Mouse (Mus musculus): ENCODE measurements at regions not wholly inside any gene's neighbourhood (a gene's known extent, or its start where the extent isn't known, plus 50 kb on each side); places are given as distances from the start of the nearest gene placed in this dataset.

DNA sequence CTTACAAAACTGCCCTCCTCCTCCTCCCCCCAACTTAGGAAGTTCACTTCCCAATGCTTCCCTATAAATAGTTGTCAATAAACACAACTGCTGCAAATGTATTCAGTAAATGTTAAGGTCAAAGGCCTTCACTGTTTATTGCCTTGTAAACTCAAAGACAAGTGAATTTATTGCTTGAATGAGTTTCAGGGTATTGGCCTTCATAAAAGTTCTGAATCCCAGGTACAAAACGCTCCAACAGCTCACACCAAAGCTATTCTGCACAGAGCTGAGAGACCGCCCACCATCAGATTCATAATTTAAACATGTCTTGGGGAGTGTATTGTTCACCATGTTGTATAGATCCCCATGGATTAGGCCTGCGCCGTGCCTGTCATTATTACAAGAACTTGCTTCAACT is 53.9 kb upstream of the Cdkn3 start:
- Histone ChIP-seq H3K4me3 (no peak overlapping the region), H3K79me2 (ENCODE audit: control insufficient read depth, insufficient read depth) (no peaks in the 10 kb centered on the region), H3K4me2 (ENCODE audit: low read depth) (no peak overlapping the region), H3ac (ENCODE audit: control insufficient read depth, insufficient read length) (no peak overlapping the region), H3K27me3 (ENCODE audit: control insufficient read depth, insufficient read depth, insufficient read length) (no peaks in the 10 kb centered on the region), H3K36me3 (ENCODE audit: control insufficient read depth, insufficient read depth) (no peaks in the 10 kb centered on the region)
- TF ChIP-seq MAX (IDR thresholded peaks at IDR 0.05; ENCODE audit: low read depth) (no peak), REST (IDR thresholded peaks at IDR 0.05; ENCODE audit: insufficient read depth, insufficient read length) (no peak), MYOD1 (IDR thresholded peaks at IDR 0.05; ENCODE audit: control insufficient read depth in 1 of 3, insufficient read length in 2 of 3, low read depth in 2 of 3) (no peak), POLR2A (IDR thresholded peaks at IDR 0.05; ENCODE audit: insufficient read length, low read depth) (no peak), USF1 (IDR thresholded peaks at IDR 0.05; ENCODE audit: low read depth) (no peak), TCF3 (IDR thresholded peaks at IDR 0.05; ENCODE audit: insufficient read length, low read depth) (no peak), SRF (IDR thresholded peaks at IDR 0.05; ENCODE audit: control insufficient read depth, insufficient read length, low read depth) (no peak), E2F4 (IDR thresholded peaks at IDR 0.05; ENCODE audit: insufficient read depth) (no peak), CEBPB (IDR thresholded peaks at IDR 0.05; ENCODE audit: insufficient read depth, poor library complexity, severe bottlenecking) (no peak), TCF12 (IDR thresholded peaks at IDR 0.05; ENCODE audit: insufficient read depth, poor library complexity, severe bottlenecking) (no peak), POLR2AphosphoS2 (IDR thresholded peaks at IDR 0.05; ENCODE audit: insufficient read length, low read depth) (no peak), MYOG (IDR thresholded peaks at IDR 0.05; ENCODE audit: control insufficient read depth in 1 of 3, insufficient read depth in 1 of 3, insufficient read length in 2 of 3, low read depth in 2 of 3) (no peak)

DNA sequence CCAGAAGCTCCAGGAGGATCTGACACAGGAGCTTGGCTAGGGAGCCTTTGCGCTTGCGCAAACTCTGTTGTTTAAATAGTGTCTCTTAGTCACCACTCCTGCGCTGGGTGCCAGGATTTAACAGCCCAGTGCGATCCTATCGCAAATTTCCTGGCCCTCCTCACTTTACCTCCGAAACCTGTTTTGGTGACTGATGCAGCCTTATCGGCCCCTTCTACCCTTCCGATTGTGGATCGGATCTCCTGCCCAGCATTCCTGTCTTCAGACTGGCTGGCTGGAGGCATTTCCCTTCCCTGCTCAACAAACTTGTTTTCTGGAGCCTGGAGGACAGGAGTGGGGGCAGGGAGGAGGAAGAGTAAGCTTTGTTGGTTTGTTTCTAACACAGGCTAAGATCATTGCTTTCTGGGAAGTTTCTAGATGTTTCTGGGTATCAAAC is 56.0 kb upstream of the Cdkn3 start:
- Histone ChIP-seq H3K4me3 (no peak overlapping the region), H3K36me3 (ENCODE audit: control insufficient read depth, insufficient read depth) (no peaks in the 10 kb centered on the region), H3K27me3 (ENCODE audit: control insufficient read depth, insufficient read depth, insufficient read length) (no peaks in the 10 kb centered on the region), H3ac (ENCODE audit: control insufficient read depth, insufficient read length) (no peak overlapping the region), H3K79me2 (ENCODE audit: control insufficient read depth, insufficient read depth) (no peaks in the 10 kb centered on the region), H3K4me2 (ENCODE audit: low read depth) (peak overlapping the region; percentile 58)
- TF ChIP-seq CEBPB (IDR thresholded peaks at IDR 0.05; ENCODE audit: insufficient read depth, poor library complexity, severe bottlenecking) (no peak; the same call in 1 of the 2 replicates), MYOG (IDR thresholded peaks at IDR 0.05; ENCODE audit: control insufficient read depth in 1 of 3, insufficient read depth in 1 of 3, insufficient read length in 2 of 3, low read depth in 2 of 3) (no peak), USF1 (IDR thresholded peaks at IDR 0.05; ENCODE audit: low read depth) (no peak), SRF (IDR thresholded peaks at IDR 0.05; ENCODE audit: control insufficient read depth, insufficient read length, low read depth) (no peak), TCF3 (IDR thresholded peaks at IDR 0.05; ENCODE audit: insufficient read length, low read depth) (no peak), MYOD1 (IDR thresholded peaks at IDR 0.05; ENCODE audit: control insufficient read depth in 1 of 3, insufficient read length in 2 of 3, low read depth in 2 of 3) (no peak), POLR2AphosphoS2 (IDR thresholded peaks at IDR 0.05; ENCODE audit: insufficient read length, low read depth) (no peak), TCF12 (IDR thresholded peaks at IDR 0.05; ENCODE audit: insufficient read depth, poor library complexity, severe bottlenecking) (no peak)

DNA sequence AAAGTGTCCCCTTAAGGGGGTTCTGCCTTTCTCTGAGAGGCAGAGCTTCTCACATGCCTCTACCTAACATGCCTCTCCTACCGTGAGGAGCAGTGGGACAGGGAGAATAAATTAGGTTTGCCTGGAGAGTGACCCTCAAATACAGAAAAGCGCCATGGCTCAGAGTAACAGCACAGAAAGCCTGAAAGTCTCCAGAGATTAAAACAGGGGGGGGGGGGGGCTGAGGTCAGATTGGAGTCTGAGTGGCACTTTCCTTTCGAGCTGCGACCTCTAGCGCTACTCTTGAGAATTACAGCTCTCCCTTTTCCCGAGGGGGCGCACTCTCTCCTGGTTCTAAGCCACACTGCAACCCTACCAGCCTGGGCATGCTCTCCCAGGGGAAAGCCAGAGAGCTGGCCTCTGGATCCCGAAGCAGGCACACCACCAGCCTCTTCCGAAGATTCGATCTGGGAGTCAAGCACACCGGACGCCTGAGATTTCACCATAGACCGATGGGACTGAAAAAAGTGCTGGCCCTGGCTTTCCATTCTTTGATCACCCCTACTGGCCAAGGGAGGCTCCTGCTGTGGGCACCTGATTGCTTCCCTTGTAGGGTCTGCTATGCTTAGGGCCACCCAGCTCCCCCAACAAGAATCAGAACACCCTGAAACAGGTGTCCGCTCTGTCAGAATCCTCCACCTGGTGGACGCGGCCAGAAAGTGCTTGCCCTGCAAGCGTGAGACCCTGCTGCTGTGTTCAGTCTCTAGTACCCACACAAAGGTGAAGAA is 57.5 kb upstream of the Cdkn3 start:
- H3K27me3 ChIP-seq (ENCODE audit: control insufficient read depth, insufficient read depth, insufficient read length), result no peaks in the 10 kb centered on the region
- H3K4me3 ChIP-seq, result no peak overlapping the region
- no peaks in the 10 kb centered on the region for H3K79me2 ChIP-seq (ENCODE audit: control insufficient read depth, insufficient read depth)
- TF ChIP-seq MAX (IDR thresholded peaks at IDR 0.05; ENCODE audit: low read depth) (no peak), MYOG (IDR thresholded peaks at IDR 0.05; ENCODE audit: control insufficient read depth in 1 of 3, insufficient read depth in 1 of 3, insufficient read length in 2 of 3, low read depth in 2 of 3) (no peak), MYOD1 (IDR thresholded peaks at IDR 0.05; ENCODE audit: control insufficient read depth in 1 of 3, insufficient read length in 2 of 3, low read depth in 2 of 3) (no peak), TCF3 (IDR thresholded peaks at IDR 0.05; ENCODE audit: insufficient read length, low read depth) (no peak), USF1 (IDR thresholded peaks at IDR 0.05; ENCODE audit: low read depth) (no peak), REST (IDR thresholded peaks at IDR 0.05; ENCODE audit: insufficient read depth, insufficient read length) (no peak), TCF12 (IDR thresholded peaks at IDR 0.05; ENCODE audit: insufficient read depth, poor library complexity, severe bottlenecking) (no peak), POLR2AphosphoS2 (IDR thresholded peaks at IDR 0.05; ENCODE audit: insufficient read length, low read depth) (no peak)
- H3ac ChIP-seq (ENCODE audit: control insufficient read depth, insufficient read length), result no peak overlapping the region
- no peaks in the 10 kb centered on the region for H3K36me3 ChIP-seq (ENCODE audit: control insufficient read depth, insufficient read depth)
- no peak overlapping the region for H3K4me2 ChIP-seq (ENCODE audit: low read depth)

DNA sequence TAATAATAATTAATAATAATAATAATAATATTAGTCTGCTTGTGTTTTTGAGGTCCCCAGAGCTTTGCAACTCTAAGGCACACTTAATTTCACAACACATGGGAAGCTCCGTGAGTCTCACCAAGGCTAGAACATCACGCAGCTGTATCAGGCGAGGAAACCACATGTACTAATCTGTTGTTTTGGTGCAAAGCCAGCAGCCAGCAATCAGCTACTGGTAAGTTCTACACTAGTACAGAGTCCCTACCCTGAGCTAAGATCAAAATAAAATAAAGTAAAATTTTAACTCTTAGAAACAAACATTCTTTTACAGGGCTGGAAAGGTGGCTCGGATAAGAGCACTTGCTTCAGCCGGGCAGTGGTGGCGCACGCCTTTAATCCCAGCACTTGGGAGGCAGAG is 67.8 kb upstream of the Cdkn3 start:
- H3K36me3 ChIP-seq (ENCODE audit: control insufficient read depth, insufficient read depth), result no peaks in the 10 kb centered on the region
- H3K79me2 ChIP-seq (ENCODE audit: control insufficient read depth, insufficient read depth), result no peaks in the 10 kb centered on the region
- H3K27me3 ChIP-seq (ENCODE audit: control insufficient read depth, insufficient read depth, insufficient read length), result no peaks in the 10 kb centered on the region
- TF ChIP-seq POLR2AphosphoS2 (IDR thresholded peaks at IDR 0.05; ENCODE audit: insufficient read length, low read depth), result no peak
- no peak for TF ChIP-seq TCF3 (IDR thresholded peaks at IDR 0.05; ENCODE audit: insufficient read length, low read depth)
- TF ChIP-seq E2F4 (IDR thresholded peaks at IDR 0.05; ENCODE audit: insufficient read depth), result no peak
- no peak for TF ChIP-seq CEBPB (IDR thresholded peaks at IDR 0.05; ENCODE audit: insufficient read depth, poor library complexity, severe bottlenecking)
- no peak for TF ChIP-seq MYOD1 (IDR thresholded peaks at IDR 0.05; ENCODE audit: control insufficient read depth in 1 of 3, insufficient read length in 2 of 3, low read depth in 2 of 3)
- TF ChIP-seq SRF (IDR thresholded peaks at IDR 0.05; ENCODE audit: control insufficient read depth, insufficient read length, low read depth), result no peak
- no peak for TF ChIP-seq USF1 (IDR thresholded peaks at IDR 0.05; ENCODE audit: low read depth)
- no peak for TF ChIP-seq MYOG (IDR thresholded peaks at IDR 0.05; ENCODE audit: control insufficient read depth in 1 of 3, insufficient read depth in 1 of 3, insufficient read length in 2 of 3, low read depth in 2 of 3)
- no peak for TF ChIP-seq REST (IDR thresholded peaks at IDR 0.05; ENCODE audit: insufficient read depth, insufficient read length)
- TF ChIP-seq TCF12 (IDR thresholded peaks at IDR 0.05; ENCODE audit: insufficient read depth, poor library complexity, severe bottlenecking), result no peak
- no peak overlapping the region for H3K4me3 ChIP-seq
- H3K4me2 ChIP-seq (ENCODE audit: low read depth), result no peak overlapping the region
- no peak overlapping the region for H3ac ChIP-seq (ENCODE audit: control insufficient read depth, insufficient read length)

All from myocyte (in vitro differentiated cells).